Mouse (Mus musculus) cerebral cortex, adult 2 months (tissue): ENCODE measurements around the gene Prl3a1.

Experiments
- WGBS: fragments of 180-500 bp; shearing (Covaris S2); methylation state at CpG from one replicate; pipeline ENCODE4 v1.1.7; 2018; 5-methylcytosine and 5-hydroxymethylcytosine counted together

Gene Prl3a1

DNA sequence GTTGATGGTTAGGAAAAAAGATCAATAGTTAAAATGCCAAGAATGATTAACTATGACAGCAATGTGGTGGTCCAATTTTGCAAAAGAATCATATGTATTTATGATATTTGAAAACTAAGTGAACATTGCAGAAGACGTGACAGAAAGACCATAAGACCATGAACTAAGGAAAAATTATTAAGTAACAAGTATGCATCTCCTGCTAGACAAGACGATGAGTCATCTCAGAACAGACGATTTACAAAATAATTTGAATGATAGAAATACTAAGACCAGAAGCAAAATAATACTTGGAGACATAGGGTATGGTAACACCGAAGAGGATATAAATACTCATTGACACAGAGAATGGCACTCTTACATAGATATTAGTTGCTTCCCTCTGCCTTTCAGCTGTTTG lies at the start of gene Prl3a1:
Prl3a1 (plus strand) TSS at position 301 of the 400 bp plus-strand sequence.
- 91% methylated on average over 4 of the region's 4 CpGs for WGBS

DNA sequence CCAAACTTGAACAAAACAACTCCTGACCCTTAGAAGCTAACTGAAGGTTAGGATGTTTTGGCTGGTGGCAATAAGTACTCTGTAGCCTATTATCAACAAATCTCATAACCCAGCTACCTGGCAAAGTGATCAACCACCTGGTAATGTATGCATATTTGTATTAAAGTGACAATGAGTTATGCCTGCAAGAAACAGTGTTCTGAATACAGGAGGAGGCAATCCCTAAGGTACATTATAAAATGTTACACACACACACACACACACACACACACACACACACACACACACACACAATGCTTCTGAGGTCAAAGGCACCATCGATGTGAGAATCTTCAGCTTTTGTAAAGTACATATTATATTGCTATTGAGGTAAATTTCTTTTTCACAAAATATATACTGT lies 17.7 kb upstream of the Prl3a1 start, which contains the start of gene Prl3b1:
Prl3b1 (plus strand) TSS at position 301 of the 400 bp plus-strand sequence.
- WGBS, result 94% methylated on average over 1 of the region's 1 CpGs

DNA sequence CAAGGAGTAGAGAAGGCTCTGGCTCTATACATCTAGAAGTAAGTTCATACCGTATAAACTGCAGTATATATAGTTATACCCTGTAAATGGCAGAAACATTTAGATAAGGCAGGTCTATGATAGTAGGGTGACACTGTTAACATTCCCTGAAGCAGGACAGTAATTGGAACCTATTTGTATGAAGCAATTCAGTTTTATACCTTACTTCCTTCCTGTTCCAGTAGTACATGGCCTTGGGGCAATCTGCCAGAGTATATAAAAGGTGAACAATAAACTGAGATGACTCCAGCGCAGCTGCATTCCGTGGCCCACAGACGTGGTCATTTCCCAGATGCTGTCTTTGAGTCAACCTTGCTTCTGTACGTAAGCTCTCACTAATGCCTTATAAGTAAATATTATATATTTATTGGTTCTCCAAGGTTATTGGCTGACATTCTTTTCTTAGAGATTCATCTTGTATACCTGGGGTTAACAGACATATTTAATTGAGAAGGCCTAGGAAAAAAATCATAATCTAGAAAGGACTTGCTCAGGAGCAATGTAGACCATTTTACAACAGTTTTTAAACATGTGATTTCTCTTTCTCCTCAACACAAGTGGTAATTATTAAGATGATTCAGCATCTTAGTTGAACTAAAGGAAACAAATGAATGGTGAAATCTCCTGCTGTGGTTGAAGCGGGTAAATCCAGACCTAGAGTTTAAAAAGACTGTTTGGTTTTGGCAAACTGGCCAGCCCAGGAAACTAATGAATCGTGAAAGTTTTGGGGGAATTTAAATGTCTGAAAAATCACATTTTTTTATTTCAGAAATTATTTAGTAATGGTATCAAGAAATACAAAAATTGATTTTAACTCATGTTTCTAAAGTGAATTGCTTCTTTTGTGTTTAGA lies 53.3 kb downstream of the Prl3a1 start, which contains the start of gene Prl6a1:
Prl6a1 (plus strand) TSS at position 294 of the 892 bp plus-strand sequence.
- WGBS, result 85% methylated on average over 7 of the region's 7 CpGs
